Mouse (Mus musculus) natural killer cell, adult 2 months (primary cell): ENCODE measurements around the gene Csdc2.
A peak's percentile ranks its signal among the peaks of the same experiment; 100 is the strongest.

Experiments
- DNase-seq, 2 experiments: peaks; one replicate each; pipeline ENCODE4 v3.0.0; 2022; ENCODE audit warnings: low spot score in 2 of 2

Csdc2 gene

DNA sequence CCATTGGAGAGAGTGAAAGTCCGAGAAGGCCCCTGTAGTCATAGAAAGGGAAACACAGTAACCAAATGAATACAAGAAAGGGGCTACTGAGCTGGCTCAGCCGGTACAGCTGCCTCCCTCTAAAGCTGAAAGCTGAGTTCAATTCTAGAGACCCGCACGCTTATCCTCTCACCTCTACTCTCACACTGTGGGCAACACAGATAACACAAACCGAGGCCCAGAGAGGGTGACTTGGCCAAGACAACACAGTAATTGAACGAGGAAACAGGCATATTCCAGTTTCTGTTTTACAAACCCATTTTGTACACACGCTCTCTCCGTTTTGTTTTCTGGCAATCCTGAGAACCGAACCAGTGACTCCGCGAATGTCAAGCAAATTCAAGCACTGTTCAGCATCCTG, 11.6 kb upstream of the Csdc2 start:
- DNase-seq = no peak

DNA sequence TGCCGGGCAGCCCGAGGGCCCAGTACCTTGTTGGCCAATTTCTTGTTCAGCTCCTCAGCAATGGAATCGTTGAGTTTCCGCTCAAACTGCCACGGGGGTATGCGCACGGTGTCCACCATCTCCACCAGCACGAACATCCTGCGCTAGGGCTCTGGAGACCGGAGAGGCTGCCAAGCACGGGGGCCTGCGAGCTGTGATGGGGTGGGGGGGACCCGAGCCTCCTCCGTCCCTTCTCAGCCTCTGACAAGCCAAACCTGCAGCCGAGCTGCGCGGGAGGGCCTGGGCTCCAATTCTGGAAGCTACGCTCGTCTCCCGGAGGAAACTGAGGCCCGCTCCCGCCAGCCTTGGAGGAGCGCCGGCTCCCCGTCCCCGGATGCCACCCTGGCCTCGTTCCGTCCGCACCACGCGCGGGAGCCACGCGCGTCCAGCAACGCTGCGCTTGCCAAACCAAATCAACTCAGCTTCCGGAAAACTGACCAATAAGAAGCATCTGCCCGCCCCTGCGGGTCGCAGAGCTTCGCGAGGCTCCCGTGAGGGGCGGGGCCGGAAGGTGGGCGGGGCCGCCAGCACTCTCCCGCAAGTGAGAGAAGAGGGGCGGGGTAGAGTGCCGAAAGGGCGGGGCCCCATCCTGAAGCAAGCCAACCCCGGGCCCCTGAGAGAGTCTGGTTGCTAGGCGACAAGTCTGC, 10.7 kb upstream of the Csdc2 start, which contains the start of gene Polr3h:
Gene Polr3h (minus strand): TSS at position 481 of the 686 bp plus-strand sequence.
- peak; percentile 90 to 95 for DNase-seq

DNA sequence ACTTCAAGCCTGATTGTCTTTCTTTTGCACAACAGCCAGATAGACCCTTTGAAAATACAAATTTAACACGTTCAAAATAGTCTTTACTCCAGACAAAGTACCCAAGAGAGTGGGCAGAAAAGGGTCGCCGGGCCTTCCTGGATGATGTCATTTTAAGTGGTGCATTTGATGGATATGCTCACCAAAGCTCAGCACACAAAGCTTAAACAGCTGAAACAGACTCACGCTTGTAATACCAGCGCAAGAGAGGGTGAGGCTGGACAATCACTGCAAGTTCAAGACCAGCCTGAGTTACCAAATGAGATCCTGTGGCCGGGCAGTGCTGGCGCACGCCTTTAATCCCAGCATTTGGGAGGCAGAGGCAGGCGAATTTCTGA, 10.1 kb upstream of the Csdc2 start:
- no peak for DNase-seq

DNA sequence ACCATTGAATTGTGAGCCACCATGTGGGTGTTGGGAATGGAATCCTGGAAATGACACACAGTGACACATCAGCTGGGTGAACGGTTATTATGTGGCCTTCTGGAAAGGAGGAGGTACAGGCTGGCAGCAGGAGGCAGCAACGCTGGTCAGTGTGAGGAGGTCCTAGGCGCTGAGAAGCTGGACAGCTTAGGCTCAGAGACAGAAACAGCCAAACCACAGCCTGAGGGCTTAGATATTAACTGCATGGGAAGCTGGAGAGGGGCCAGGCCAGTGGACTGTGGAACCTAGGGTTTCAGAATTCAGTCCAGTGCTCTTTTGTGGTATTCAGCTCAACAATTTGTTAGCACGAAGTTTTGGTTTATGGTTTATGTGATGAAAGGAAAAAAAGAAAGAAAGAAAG, 8.8 kb upstream of the Csdc2 start:
- no peak for DNase-seq

DNA sequence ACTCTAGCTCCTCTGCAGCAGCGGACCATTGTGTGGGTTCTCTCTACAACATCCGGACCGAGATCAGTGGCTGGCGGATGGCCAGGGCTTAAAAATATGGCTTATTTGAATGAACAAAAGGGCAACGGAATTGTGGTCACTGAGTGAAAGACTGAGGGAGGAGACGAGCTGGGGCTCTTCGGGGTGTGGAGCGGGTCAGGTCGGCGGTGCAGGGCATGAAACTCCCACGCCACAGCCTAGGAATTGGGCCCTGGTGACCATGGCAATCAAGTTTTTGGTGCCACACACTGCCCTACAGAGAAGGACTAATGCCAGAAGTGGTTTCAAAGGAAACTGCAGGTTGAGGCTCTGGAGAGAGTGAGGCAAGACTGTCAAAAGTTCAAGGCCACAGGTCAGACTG, 8.3 kb upstream of the Csdc2 start:
- peak; percentile 26 to 40 for DNase-seq

DNA sequence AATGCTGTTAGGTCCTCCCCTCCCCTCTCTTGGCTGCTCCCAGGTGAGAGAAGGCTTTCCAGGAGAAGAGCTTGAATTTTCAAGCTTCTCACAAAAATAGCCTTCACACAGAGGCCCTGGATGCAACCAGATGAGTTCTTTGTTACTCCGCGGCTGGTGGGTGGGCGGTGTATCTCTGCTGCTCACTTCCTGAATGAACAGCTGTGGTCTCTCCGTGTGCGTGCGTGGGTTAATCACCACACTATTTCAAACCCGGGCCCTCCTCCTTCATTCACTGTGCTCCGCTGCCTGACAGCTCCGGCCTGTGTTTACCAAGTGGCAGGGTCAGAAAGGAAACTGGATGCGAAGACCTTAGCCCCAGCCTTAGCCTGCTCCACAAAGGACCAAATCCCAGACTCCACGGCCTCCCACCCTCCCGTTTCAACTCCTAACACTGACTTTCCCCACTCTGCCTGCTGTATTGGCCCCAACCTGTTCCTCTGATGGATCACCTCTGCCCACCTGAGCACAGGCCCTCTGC, 3.5 kb upstream of the Csdc2 start:
- DNase-seq = peak in 1 of 2 experiments; percentile 50

DNA sequence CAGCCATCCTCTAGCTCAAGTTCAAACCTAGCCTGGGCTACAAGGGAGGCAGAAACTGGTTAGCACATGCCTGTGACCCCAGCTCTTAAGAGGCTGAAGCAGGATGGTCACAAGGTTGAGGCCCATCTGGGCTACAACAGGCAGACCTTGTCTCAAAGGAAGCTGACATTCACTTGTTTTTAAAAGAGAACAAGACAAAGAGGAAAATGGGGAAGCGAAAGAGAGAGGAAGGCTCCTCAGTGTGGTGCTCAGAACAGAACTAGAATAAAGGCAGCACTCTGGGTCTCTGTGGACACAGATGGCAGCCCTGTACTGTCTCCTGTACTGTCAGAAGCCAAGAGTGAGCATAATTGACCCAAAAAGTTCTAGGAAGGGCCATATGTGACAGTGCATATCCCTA, 2.6 kb upstream of the Csdc2 start:
- peak in 1 of 2 experiments; percentile 43 for DNase-seq

DNA sequence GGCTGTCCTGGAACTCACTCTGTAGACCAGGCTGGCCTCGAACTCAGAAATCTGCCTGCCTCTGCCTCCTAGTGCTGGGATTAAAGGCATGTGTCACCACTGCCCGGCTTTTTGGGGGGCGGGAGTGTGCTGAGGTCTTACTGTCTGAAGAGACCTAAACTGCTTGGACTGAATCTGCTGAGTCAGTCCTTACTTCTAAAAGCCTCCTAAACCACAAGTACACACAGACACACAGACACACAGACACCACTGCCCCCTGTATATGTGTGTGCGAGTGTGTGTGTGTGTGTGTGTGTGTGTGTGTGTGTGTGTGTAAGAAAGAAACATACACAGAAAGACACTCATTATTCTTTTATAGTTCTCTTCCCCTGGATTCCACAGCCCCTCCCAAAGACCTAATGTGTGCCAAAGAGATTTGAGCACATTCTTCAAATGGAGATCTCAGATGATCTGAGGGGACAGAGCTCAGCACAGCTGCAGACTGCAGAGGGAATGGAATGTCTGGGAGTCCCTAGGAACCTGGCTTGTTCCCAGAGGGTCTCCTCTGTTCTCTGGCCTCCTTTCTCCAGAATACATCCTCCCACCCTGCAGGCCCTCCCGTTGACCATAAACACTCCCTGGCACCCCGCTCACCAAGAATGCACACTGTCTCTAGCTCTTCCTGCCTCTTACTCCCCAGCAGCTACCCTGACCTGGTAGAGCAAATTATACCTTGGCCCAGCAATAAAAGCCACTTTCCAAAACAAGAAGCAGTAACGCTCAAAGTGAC, 506 bp upstream of the Csdc2 start:
- DNase-seq = no peak

DNA sequence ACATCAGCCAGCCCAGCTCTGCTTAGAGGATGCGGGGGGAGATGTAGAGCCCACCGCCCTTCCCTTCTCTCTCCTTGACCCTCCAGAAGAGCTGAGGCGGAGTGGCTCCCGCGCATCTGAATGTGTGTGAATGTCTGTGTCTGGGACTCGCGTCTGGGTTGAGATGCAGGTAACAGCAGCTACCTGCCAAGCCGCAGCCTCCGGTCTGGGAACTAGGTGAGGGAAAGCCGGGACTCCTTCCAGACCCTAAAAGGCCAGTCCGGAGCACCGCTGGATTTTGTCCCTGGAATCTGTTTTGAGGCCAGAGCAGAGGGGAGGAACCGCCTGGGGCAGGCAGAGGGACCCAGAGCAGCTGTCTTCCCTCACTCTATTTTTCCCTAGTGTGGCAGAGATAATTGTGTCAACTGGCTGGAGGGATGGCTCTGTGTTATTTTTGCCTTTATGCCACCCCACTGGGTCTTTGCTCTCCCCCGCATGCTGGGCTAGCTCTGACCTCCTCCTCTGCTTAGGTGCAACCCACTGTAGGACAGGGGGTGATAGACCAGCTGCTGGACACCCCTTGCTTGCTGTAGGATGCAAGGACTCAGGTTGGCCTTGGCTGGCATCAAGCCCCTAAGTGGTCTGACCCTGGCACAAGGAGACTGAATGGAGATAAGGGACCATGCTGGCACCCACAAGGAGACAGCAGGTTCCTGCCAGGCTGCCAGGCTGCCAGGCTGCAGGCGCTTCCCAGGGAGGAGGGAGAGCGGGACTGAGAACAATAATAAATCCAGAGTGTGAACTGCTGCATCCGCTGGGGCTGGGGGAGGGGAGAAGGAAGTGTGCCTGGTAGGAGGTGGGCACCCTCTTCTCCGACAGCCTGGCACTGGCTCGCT, 776 bp downstream of the Csdc2 start:
- no peak for DNase-seq

DNA sequence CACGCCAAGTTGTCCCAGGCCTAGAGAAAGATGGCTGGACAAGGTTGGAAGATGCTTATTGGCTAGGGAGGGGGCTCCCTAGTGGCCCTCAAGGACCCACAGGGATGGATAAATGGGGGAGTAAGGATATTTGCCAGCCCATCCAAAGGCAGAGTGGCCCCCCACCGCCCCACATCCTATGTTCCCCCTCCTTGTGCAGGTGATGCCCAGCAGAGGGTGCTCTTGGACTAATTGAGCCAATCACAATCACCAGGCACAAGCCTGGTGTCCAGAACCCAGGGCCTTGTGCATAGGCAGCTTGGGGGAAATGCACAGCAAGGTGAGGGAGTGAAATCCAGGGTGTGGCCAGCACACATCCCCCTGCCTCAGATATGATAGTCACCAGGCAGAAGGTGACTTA, 1.7 kb downstream of the Csdc2 start:
- DNase-seq = peak in 1 of 2 experiments; percentile 28

DNA sequence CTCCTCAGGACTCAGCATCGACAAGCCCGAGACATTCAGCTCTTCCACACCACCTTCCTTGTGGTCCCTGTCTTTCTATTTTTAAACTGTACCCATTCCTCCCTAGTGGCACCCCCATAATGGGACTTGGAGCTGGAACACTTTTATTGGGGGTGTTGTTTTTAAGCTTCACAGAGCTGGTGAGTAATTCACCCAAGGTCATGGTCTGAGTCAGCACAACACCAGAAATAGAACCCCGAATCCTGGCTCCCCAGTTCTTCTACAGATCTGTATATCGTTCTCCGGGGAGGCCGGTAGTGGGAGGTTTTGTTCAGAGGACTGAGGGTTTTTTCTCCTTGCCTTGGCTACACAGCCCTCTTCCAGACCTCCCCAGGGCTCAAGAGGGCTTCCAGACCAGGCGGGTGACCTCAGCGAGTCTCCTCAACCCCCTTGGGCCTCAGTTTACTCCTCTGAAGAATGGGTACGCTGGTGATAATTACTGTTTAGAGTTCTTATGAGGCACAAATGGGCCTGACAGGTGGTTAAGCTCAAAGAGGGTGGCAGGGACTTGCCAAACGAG, 2.7 kb downstream of the Csdc2 start:
- DNase-seq = no peak

DNA sequence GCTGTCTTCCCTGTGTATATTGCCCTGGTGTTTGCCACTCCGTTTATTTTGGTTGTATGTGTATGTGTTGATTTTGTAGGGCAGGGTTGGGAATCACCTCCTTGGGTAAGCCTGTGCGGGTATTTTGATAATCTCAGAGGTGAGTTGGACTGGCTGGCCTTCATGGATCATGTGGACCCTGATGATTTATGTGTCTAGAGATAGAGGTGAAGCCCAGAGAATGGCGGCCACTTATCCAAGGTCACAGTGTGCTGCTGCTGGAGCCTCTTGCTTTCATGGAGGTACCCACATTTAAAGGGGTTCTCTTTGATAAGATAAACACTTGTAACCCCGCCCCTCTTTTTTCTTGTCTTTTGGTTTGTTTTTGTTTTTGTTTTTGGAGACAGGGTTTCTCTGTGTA, 3.2 kb downstream of the Csdc2 start:
- DNase-seq = no peak

DNA sequence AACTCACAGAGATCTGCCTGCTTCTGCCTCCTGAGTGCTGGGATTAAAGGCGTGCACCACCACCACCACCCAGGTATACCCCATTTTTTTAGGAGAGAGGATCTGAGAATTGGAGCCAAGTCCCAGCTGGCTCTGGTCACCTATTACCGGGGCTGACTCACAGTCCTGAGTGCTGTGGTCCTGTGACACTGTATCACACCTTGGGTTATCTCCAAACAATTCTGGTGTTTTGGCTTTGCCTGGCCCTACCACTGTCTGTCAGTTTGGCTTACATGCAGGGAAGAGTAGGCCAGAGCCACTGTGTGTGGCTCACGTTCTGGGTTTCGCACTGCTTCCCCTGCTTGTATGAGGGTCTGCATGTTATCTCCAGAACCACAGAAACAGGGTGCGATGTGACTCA, 3.7 kb downstream of the Csdc2 start:
- no peak for DNase-seq

DNA sequence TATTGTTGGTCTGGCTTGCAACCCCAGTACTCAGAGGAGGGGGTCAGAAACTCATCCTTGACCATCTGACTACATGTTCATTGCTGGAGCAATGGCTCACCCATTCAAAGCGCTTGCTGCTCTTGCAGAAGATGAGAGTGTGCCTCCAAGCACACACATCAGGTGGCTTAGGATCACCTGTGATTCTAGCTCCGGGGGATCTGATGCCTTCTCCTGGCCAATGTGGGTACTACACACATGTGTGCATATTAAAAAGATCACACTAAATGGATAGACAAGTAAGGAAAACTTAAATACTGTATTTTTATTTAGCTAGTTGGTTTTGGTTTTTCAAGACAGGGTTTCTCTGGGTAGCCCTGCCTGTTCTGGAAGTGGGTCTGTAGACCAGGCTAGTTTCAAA, 4.5 kb downstream of the Csdc2 start:
- no peak for DNase-seq

DNA sequence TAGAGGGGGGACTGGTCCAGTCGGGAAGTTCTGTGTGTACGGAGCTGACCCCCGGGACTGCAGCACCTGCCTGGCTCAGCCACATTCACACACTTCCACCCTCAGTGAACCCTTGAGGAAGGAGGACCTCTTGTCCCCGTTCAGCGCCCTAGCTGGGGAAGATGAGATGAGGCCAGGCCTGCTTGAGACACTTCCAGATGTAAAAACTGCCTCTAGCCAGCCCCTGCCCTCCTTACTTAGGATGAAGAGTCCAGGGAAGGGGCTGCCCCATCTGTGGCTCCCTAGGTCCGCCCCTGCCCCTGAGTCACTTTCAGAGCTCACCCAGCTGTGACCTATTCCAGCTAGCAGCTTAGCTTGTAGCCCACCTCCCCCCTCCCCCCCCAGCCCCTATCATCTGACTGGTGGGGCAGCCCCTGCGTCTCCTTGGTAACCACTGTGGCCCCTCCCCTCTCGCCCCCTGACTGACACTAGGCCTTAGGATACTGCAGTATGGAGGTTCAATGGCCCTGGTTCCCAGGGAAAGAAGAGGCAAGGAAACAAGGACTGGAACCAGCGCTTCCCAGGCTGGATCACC, 6.7 kb downstream of the Csdc2 start:
- DNase-seq = no peak

DNA sequence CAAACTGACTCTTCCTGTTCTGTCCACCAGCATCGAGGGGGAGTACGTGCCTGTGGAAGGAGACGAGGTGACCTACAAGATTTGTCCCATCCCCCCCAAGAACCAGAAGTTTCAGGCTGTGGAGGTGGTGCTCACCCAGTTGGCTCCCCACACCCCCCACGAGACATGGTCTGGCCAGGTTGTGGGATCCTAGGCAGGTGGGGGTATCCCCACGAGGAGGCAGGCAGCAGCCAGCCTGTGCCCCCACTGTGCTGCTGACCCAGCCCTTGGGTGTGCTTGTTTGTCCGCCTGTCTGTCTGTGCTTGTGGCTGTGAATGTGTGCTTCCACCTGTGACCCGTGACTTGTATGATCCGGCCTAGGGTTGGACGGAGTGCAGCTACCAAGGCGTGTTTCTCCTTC, 12.5 kb downstream of the Csdc2 start:
- no peak for DNase-seq

DNA sequence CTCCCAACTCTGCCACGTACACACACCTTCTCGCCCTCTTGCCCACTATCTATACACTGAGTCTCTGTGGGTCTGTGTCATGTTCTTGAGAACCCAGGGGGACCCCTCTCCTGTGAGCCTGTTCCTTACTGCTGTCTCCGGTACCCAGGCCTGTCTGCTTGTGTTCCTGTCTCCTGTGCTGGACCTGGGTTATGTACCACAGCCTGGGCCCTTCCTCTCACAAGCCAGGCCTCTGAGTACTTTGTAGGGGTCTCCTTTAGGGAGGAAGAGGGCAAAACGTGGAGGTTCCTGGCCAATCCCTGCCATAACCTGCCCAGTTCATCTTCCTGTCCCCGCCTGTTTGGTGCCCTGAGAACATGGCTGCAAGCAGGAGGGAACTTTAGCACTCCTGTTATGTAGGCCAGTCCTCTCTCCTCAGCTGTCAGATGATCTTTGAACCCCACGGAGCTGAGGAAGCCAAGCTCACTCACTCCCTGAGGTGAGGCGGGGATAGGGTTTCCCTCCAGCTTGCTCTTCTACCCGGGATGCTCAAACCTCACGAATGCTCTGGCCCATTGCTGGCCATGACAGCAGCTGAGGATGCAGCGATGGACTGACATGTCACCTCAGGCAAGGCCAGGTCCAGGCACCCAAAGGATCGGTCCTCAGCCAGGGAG, 13.0 kb downstream of the Csdc2 start:
- no peak for DNase-seq

DNA sequence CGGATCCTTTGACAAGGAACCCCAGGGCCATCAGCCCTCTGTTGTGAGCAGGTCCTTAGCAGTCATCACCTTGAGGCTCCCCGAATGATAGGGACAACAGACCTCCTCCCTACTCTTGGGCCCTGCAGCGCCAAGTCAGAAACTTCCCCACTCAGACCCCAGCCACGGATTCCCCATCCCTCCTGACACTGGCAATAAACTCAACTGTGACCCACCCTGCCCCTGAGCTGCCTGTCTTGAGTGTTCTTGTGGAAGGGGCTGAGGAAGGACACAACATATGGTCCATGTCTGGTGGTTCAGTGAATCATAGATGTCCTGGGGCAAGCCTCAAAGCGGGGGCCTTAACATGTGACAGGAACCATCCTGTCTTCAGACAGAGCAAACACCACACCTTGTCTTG, 14.2 kb downstream of the Csdc2 start:
- no peak for DNase-seq

DNA sequence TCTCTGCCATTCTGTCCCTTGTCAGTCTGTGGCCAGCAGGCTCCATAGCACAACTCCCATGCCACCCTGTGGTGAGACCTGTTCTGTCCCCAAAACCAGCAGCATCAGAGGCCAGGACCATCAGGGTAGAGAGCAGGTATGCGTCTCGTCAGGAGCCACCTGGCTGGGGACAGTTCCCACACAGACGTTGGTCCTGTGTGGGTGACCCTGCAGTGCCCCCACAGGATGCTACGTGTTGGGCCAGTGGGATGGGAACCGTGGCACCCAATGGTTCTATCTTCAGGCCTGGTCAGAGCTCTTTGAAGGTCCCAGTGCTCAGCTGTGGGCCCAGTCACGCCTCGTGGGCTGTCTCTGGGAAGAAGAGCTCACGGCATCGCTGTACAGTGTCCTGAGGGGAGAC, 14.6 kb downstream of the Csdc2 start:
- no peak for DNase-seq

DNA sequence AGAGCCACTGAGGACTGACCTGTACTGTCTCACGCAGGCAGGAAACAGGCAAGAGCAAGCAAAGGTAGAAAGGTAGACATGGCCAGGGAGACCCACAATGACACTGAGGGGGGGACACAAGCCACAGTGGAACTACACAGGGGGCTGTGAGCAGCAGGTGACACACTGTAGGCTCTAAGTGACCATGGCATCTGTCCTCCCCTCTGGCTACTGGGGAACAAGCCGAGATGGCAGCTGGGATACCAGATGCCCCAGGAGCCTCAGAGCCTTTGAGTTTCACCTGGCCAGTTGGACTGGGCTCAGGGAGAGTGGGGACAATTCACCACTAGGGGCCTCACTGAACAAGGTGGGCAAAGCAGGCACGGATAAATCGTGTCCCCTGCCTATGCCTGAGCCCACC, 15.8 kb downstream of the Csdc2 start:
- no peak for DNase-seq

DNA sequence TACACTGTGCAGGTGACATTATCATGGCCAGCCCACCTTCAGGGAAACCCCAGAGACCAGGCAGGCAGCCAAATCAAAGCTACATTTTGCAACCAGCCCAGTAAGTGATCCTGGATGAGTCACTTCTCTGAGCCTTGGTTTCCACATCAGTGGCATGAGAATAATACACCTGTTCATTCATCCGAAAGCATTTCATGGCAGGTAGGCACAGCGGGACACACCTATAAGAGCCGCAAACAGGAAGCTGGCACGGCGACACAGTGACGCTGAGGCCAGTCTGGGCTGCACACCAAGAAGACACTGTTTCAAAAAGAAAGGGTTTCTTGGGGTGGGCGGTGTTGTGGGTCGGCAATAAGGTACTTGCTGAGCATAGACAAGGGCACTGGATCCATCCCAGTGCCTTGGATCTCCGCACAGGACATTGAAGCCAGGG, 17.6 kb downstream of the Csdc2 start:
- DNase-seq = no peak
